24 mouse cellular contexts compared by ENCODE assay signal in the genomic region with DNA sequence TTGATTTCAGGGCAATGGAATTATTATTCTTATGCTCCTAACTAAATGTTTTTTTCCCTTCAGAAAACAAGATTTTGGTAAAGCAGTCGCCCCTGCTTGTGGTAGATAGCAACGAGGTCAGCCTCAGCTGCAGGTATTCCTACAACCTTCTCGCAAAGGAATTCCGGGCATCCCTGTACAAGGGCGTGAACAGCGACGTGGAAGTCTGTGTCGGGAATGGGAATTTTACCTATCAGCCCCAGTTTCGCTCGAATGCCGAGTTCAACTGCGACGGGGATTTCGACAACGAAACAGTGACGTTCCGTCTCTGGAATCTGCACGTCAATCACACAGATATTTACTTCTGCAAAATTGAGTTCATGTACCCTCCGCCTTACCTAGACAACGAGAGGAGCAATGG. TPM values are rescaled to one million over a fixed set of nuclear protein-coding genes. Genes with fewer than 3 reads are reported as not detected.
DNase-seq lines count a peak whose midpoint lies in the region; ATAC-seq lines count a peak whose summit lies in the region.
"Had no signal": no experiment of that assay in that cellular context is flagged by ENCODE, and none has a peak within 500 bp of the region (broad histone marks: within the 10 kb centered on the region; RNA-seq: fewer than 3 reads in every experiment).

No protein-coding gene starts in this region.

- no peak overlapping the region for H3K27ac ChIP-seq in heart, embryonic 15.5 days
- H3K27ac ChIP-seq: embryonic facial prominence, embryonic 12.5 days; embryonic facial prominence, embryonic 15.5 days; forebrain, embryonic 15.5 days; hindbrain, embryonic 12.5 days; hindbrain, embryonic 15.5 days; kidney, postnatal 0 days had no signal

- no peak overlapping the region for H3K9ac ChIP-seq in heart, embryonic 15.5 days
- H3K9ac ChIP-seq: embryonic facial prominence, embryonic 12.5 days; embryonic facial prominence, embryonic 15.5 days; forebrain, embryonic 15.5 days; hindbrain, embryonic 12.5 days; hindbrain, embryonic 15.5 days had no signal

- H3K4me1 ChIP-seq in heart, embryonic 15.5 days (replicated peaks), result no peaks in the 10 kb centered on the region
- H3K4me1 ChIP-seq: embryonic facial prominence, embryonic 12.5 days; embryonic facial prominence, embryonic 15.5 days; forebrain, embryonic 15.5 days; hindbrain, embryonic 12.5 days; hindbrain, embryonic 15.5 days had no signal

- H3K9me3 ChIP-seq in heart, embryonic 15.5 days (replicated peaks), result no peaks in the 10 kb centered on the region
- H3K9me3 ChIP-seq: embryonic facial prominence, embryonic 12.5 days; embryonic facial prominence, embryonic 15.5 days; forebrain, embryonic 15.5 days; hindbrain, embryonic 12.5 days; hindbrain, embryonic 15.5 days had no signal

- ATAC-seq in heart, embryonic 15.5 days (replicated peaks; ENCODE audit: insufficient number of reproducible peaks, insufficient read depth, low FRiP score, low read depth), result no peak
- ATAC-seq: forebrain, embryonic 15.5 days; intestine, postnatal 0 days had no signal

- DNase-seq in heart, adult 11 months, result peak; percentile 86
- DNase-seq in heart, postnatal 25 days (ENCODE audit: low spot score), result no peak
- no peak for DNase-seq in heart, adult 8-10 months (ENCODE audit: low spot score)
- DNase-seq in ES-CJ7 (ENCODE audit: low read depth, low spot score) (peak; percentile 53), R1 (ENCODE audit: low read depth, low spot score) (peak; percentile 61)
- no peak for DNase-seq in right cerebral cortex, adult 2 months (ENCODE audit: low spot score in 2 of 2)
- DNase-seq: adrenal gland, postnatal 10 days; adrenal gland, postnatal 36 days; cerebellum, adult 18-20 months; cerebellum, adult 9-10 months; cerebellum, postnatal 25 days; gastrocnemius, postnatal 10 days; heart, postnatal 14 days; kidney, adult 2 months had no signal

- 67% methylated on average over 20 of the region's 20 CpGs for WGBS in heart, embryonic 15.5 days

- H3K27me3 ChIP-seq in heart, embryonic 15.5 days, result no peaks in the 10 kb centered on the region
- H3K27me3 ChIP-seq: CH12.LX; embryonic facial prominence, embryonic 12.5 days; embryonic facial prominence, embryonic 15.5 days; forebrain, embryonic 15.5 days; hindbrain, embryonic 12.5 days; hindbrain, embryonic 15.5 days had no signal

- intact Hi-C loops in heart, postnatal 25 days (cut with DNase I), result no loop called here

- H3K4me3 ChIP-seq in heart, embryonic 15.5 days, result no peak overlapping the region
- H3K4me3 ChIP-seq: embryonic facial prominence, embryonic 12.5 days; embryonic facial prominence, embryonic 15.5 days; forebrain, embryonic 15.5 days; hindbrain, embryonic 12.5 days; hindbrain, embryonic 15.5 days had no signal

- 0 out of 2 replicates have a peak overlapping the region, but pooled peaks have one; percentile 9 for H3K4me2 ChIP-seq in heart, embryonic 15.5 days
- H3K4me2 ChIP-seq: embryonic facial prominence, embryonic 12.5 days; embryonic facial prominence, embryonic 15.5 days; forebrain, embryonic 15.5 days; hindbrain, embryonic 12.5 days; hindbrain, embryonic 15.5 days had no signal

- H3K36me3 ChIP-seq in heart, embryonic 15.5 days, result no peaks in the 10 kb centered on the region
- H3K36me3 ChIP-seq: embryonic facial prominence, embryonic 12.5 days; embryonic facial prominence, embryonic 15.5 days; forebrain, embryonic 15.5 days; hindbrain, embryonic 12.5 days; hindbrain, embryonic 15.5 days had no signal

RNA-seq across cellular contexts. Expression of a gene that starts 46.3 kb away (rescaled TPM):
- total RNA-seq in heart, postnatal 25 days (2021), result 10 to 100 TPM in 1 of 2 experiments, 1 to 10 TPM in 1; 8.7 to 10.2 TPM
- 0.33 and 1.1 TPM in 2 replicates for polyA plus RNA-seq in heart, embryonic 15.5 days (2015; fragmentation: Nextera tagmentation; extraction: Ambion mirVana)
- 10 to 100 TPM; 11.8 to 15.7 (median 12.5) TPM for total RNA-seq in heart, adult 8-10 months (2022)
- total RNA-seq: MEL had no signal

Comparison
In these comparisons a context has a peak if more than half of its experiments do, and no peak if none do; other contexts are left out.
1. DNase-seq: peak in heart, adult 11 months (single experiment), ES-CJ7 (single experiment) and R1 (single experiment); none in heart, postnatal 25 days (single experiment), heart, adult 8-10 months (single experiment) and right cerebral cortex, adult 2 months (0 of 2).